Mouse (Mus musculus): ENCODE data around the gene Trpv3.
"Not testable (repeated sequence)": the region's sequence is repeated elsewhere in the genome, so short reads cannot be mapped to it uniquely, and the experiment has no call there.

The Trpv3 gene

DNA sequence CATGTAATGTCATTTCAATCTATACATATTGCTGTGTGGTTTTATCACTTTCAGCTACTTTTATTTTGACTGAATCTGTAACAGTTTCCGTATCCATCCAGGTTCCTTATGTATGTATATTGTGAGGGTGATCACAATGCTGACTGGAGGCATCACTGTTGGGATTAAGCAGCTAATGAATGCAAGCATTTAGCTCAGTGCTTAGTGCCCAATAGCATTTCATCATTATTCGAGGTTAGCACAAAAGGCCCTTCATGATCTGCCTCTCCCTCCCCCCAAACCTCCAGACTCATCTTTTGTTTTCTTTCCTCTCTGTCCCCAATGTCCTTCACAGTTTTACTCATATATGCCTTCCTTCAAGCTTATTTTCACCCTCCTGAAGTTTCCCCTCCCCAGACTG lies 35.9 kb downstream of the Trpv3 start:
- no peak for DNase-seq

DNA sequence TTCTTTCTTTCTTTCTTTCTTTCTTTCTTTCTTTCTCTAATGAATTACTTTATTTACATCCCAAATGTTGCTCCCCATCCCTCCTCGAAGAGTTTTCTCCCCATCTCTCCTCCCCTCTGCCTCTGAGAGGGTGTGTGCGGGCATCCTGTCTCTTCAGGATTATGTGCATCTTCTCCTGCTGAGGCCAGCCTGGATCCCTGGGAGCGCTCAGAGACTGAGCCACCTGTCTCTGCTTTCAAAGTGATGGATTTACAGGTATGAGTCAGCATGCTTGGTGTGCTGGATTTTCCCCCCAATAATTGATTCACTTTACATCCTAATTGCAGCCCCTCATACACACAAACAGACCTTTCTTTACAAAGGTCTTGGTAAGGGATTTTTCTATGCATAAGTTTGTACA lies 48.8 kb downstream of the Trpv3 start:
- DNase-seq = no peak

DNA sequence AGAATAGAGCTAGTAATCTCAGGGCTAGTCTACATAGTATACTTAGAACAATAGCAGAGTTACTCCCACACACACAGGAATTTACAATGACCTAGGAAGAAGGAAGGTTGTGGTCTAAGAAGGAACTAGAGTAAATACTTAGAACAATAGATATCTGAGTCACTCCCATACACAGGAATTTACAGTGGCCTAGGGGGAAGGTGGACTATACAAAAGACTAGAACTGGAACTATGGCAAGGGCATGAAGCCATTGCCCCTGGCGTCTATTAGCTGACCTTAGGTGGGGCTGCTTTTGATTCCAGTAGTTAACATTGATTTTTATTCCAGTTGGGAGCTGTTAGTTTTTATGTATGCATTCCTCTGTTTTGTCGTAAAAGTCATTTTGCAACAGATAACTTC lies 51.4 kb downstream of the Trpv3 start:
- DNase-seq = not testable (repeated sequence)

DNA sequence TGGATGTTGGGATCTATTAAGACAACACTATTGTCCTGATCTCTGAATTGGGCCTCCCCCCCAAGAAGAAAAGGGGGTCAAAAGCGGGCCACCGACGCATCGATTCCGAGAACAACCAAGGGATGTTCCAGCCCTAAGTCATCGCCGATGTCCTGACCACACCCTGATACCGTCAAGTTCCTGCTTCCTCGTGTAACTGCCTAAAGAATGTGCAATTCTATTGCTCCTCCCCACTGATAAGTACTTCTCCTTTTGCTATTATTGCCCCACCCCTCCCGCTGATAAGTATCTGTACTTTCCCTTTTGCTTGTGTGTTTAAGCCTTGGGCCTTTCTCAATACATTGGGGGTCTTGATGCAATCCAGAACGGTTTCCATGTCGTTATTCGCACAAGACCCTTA lies 53.9 kb downstream of the Trpv3 start:
- not testable (repeated sequence) for DNase-seq

DNA sequence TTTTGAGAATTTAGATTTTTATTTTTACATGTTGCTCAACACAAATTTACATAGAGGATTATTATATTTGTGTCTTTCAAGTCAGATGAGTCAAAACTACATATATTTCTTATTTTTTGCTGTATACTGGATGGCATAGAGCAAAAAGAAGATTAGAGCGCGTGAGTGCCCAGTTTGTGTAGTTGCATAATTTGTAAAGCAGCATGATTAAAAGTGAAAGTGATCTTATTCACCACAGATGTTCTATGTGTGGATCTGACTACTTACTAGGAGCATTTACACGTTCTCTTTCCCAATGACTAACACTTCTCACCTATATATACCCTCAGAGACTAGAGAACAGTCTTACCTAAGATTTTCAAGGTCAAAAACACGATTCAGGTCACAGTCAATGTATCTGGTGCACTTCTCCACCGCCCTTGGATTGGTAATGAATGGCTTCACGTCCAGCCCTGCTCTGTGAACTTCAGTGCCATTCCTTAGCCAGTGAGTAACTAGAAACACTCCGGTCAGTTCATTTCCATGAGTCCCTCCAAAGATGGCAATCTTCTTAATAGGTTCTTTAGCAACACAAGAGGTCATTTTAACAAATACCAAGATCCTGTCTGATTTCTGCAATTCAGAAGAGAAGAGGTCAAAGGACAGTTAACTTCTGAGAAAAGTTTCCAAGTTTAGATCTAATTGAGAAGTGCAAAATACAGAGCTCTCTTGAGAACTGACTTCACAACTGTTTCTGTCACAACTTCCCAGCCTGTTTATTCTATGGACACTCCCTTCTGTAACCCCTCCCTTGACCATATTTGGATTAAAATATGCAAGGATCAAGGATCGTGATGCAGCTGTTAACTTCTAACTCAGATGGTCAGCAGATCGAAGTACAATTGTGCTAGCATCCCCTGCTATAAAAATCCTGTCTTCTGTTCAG lies 57.0 kb downstream of the Trpv3 start:
- no peak for DNase-seq

DNA sequence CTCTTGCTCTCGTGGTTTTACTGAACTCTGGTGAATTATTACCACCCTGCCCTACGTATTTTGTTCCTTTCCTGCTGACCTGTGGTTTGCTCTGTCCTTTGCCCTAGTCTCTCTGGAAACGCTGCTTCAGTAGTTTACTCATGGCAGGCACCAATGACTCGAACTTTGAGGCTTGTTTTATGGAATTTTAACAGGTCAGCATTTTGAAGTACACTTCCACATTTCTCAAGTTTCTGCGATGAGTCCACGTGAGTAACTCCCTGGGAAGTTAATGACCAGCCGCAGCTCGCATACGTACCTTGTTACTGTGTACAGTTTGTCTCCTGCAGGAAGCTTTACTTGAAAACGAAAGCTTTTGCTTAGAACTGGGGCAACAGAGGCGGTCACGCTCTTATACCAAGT lies 59.3 kb downstream of the Trpv3 start:
- no peak for DNase-seq

DNA sequence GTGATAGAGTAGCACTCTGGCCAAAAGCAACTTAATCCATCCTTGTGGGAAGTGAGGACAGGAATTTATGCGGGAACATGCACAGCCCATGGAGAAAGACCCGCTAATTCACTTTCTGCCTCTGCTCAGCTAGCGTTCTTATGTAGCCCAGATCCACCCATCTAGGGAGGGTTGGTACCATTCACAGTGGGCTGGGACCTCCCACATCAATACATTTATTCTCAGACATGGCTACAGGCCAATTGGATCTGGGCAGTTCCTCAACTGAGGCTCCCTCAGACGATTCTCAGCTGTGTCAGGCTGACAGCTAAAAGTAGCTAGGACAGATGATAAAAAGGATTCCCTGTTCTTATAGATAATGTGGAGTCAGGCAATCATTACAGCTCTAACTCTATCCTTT lies 60.2 kb downstream of the Trpv3 start:
- no peak for DNase-seq

DNA sequence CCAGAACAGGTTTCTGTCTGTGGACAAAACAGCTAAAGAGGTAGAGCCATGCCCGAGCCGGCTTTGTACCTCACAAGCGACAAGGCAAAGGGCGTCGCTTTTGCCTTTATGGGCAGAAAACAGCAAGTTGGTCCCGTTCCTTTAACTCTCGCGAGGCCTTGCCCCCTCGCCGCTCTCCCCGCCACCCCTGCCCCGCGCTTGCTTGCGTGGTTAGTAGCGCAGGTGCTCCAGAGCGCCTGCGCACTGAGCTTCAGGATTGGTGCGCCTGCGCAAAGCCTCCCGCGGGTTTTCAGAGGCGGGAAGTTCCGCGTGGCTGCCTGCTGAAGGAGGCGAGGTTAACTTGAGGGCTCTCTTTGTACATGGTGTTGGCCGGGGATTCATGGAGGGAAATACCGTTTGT lies 62.3 kb downstream of the Trpv3 start, which contains the start of the genes Aspa, Gm49340 and Spata22:
Gene Aspa (minus strand): TSS at position 155 of the 400 bp plus-strand sequence.
Gene Gm49340 (plus strand): TSS at position 300 of the 400 bp plus-strand sequence.
Gene Spata22 (plus strand): TSS at position 300 of the 400 bp plus-strand sequence.
- DNase-seq = no peak

DNA sequence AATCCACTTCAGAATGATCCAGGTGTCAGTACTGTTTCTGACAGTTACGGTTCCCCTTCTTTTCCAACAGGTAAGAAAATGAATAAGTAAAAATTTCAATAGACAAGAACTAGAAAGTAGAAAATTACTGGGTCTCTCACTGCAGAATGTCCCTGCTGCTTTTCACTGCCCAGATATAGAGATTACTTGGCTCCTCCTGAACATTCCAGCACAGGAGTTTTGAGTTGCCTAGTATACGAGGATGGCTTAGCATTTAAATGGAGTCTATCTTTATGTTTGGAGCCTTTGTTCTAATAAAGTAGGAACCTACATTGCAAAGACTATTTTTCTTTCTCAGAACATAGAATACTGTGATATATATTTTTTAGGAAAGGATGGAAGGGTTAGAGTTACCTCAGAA lies 66.2 kb downstream of the Trpv3 start:
- no peak for DNase-seq

DNA sequence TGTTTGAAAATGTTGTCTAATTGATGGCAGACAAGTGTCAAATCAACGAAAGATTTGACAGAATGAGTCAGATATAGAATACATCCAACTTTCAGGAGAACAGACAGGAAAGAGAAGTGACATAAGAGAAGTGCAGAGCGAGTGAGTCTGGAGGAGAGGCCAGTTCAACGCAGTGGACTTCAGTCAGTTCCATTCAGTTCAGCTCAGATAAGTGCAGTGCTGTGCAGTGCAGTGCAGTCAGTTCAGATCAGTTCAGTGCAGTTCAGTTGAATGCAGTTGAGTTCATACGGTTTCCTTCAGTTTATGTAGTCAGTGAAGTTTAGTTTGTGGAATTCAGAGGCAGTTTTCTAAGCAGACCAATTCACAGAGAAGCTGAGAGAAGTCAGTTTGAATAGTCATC lies 69.7 kb downstream of the Trpv3 start:
- DNase-seq = no peak

All from cerebellum, postnatal 36 days (tissue).